Mouse (Mus musculus): ENCODE results near the gene Acsbg2. TPM values are rescaled to one million over a fixed set of nuclear protein-coding genes. Genes with fewer than 3 reads are reported as not detected.
A peak's percentile ranks its signal among the peaks of the same experiment; 100 is the strongest.

The Acsbg2 gene
- polyA plus RNA-seq, 1 experiment from 2014 or later = not detected

DNA sequence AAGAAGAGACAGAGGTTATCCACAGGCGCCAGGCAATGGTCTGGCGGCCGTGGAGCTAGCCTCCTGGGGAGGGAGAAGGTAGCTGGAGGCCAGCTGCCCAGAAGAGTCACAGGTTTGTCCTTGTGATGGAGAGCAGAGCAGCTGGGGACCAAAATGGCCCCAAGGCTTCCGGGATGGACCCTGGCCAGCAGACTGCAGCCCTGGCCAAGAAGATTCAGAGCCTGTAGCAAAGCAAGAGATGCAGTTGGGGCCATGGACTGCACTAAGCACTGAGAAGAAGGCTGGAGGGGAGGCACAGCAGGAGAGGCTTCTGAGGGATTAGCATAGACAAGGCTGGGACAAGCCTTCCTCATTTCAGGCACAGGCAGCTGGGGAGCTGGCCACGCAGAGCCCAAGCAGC, 28.5 kb upstream of the Acsbg2 start:
- Histone ChIP-seq H3K9ac (ENCODE audit: low read depth, low read length) (no peak overlapping the region), H3K27ac (ENCODE audit: low read depth, low read length) (no peak overlapping the region), H3K27me3 (ENCODE audit: control insufficient read depth, insufficient read depth, low read length) (no peaks in the 10 kb centered on the region), H3K4me1 (ENCODE audit: control insufficient read depth, insufficient read depth, low read length) (no peaks in the 10 kb centered on the region), H3K36me3 (ENCODE audit: control insufficient read depth, insufficient read depth, low read length) (peaks cover 84% of the 10 kb centered on the region), H3K4me2 (replicated peaks; ENCODE audit: low read depth, low read length) (no peak overlapping the region), H3K9me3 (ENCODE audit: control insufficient read depth, low read length) (no peaks in the 10 kb centered on the region), H3K4me3 (ENCODE audit: low read length) (no peak overlapping the region)
- 90% methylated on average over 5 of the region's 5 CpGs for whole genome bisulfite sequencing
- no peak for ATAC-seq (ENCODE audit: low FRiP score, low TSS enrichment)

DNA sequence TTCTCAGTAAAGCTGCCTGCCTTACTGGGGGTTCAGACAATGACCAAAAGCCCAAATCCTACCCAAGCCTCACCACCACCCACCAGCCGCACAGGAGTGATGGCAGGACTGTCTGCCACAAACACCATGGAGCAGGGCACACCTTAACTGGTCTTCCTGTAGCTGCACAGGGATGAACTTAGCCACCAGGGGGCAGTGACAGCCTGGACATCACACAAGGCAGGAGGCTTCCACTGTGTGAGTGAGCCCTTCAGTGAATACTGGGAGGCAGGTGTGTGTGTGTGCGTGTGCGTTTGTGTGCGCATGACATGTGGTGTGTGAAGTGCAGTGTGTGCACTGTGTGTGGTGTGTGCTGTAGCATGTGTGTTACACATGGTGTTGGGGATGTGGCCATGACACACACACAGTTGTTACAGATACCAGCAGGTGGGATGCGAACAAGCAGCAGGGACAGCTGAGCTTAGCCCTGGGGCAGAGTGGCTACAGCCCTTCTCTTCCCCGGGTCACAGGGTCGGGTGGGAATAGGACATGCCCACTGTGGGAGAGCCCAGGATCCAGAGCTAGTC, 23.5 kb upstream of the Acsbg2 start:
- H3K27me3 ChIP-seq (ENCODE audit: control insufficient read depth, insufficient read depth, low read length) = no peaks in the 10 kb centered on the region
- ATAC-seq (ENCODE audit: low FRiP score, low TSS enrichment) = peak; percentile 69
- 86% methylated on average over 7 of the region's 7 CpGs for WGBS

DNA sequence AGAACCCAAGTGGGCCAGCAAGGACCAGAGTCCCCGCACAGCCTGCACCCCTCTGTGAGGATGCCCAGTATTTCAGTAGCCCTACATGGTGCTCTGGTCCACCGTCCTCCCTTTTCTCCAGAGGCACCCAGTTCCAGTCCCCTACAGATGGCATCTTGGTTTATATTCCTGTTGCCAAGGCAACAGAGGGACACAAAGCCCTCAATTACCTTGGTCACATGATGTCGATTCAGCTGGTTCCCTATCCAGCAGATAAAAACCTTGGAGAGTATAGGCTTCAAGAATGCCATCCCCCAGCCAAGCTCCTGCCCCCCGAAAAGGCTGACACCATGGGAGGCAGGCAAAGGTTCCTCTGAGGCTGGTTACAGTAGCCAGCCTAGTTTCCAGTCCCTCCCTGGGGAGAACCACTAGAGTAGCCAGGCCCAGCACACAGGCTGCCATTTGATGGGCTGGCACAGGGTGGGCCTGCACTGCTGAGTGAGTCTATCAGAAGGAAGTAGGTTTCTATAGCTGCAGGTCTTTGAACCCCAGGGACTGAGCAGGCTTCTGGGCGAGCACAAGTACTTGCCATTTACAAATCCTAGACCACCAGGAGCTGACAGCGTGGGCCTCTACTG, 22.4 kb upstream of the Acsbg2 start:
- H3K36me3 ChIP-seq (ENCODE audit: control insufficient read depth, insufficient read depth, low read length) = peaks cover 95% of the 10 kb centered on the region
- H3K4me3 ChIP-seq (ENCODE audit: low read length) = no peak overlapping the region
- no peaks in the 10 kb centered on the region for H3K4me1 ChIP-seq (ENCODE audit: control insufficient read depth, insufficient read depth, low read length)
- ATAC-seq (ENCODE audit: low FRiP score, low TSS enrichment) = no peak
- no peak overlapping the region for H3K27ac ChIP-seq (ENCODE audit: low read depth, low read length)
- no peaks in the 10 kb centered on the region for H3K9me3 ChIP-seq (ENCODE audit: control insufficient read depth, low read length)
- no peaks in the 10 kb centered on the region for H3K27me3 ChIP-seq (ENCODE audit: control insufficient read depth, insufficient read depth, low read length)
- H3K4me2 ChIP-seq (replicated peaks; ENCODE audit: low read depth, low read length) = no peak overlapping the region
- 87% methylated on average over 6 of the region's 6 CpGs for WGBS
- no peak overlapping the region for H3K9ac ChIP-seq (ENCODE audit: low read depth, low read length)

More for the DNA sequence above, 23.5 kb upstream of the Acsbg2 start:
- H3K4me2 ChIP-seq (replicated peaks; ENCODE audit: low read depth, low read length) = no peak overlapping the region
- no peak overlapping the region for H3K4me3 ChIP-seq (ENCODE audit: low read length)
- no peak overlapping the region for H3K9ac ChIP-seq (ENCODE audit: low read depth, low read length)
- H3K4me1 ChIP-seq (ENCODE audit: control insufficient read depth, insufficient read depth, low read length) = no peaks in the 10 kb centered on the region
- H3K36me3 ChIP-seq (ENCODE audit: control insufficient read depth, insufficient read depth, low read length) = peaks cover 95% of the 10 kb centered on the region
- no peaks in the 10 kb centered on the region for H3K9me3 ChIP-seq (ENCODE audit: control insufficient read depth, low read length)
- no peak overlapping the region for H3K27ac ChIP-seq (ENCODE audit: low read depth, low read length)

DNA sequence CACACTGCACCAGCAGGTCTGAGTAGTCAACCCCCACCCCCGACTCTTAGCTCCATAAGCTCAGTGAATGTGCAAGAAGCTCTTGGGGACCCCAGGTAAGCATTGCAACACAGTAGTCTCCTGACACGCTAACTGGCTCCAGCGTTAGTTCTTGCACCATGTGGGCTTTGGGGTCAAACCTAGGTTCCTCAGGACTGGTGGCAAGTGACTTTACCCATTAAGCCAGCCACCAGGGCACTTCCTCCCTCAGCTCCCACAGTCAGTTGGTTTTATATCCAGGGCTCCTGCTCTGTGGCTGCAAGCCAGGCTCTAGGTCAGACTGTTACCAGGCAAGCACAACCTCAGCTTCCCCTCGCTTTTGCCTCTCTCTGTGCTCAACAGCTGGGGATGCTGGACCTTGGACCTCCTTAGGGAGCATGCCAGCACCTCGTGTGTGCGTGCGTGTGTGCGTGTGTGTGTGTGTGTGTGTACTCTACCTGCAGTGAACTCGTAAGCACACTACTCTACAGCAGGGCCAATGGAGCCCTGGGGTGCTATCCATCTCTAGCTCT, 21.2 kb upstream of the Acsbg2 start:
- WGBS = 93% methylated on average over 9 of the region's 9 CpGs
- Histone ChIP-seq H3K4me3 (ENCODE audit: low read length) (no peak overlapping the region), H3K4me2 (replicated peaks; ENCODE audit: low read depth, low read length) (no peak overlapping the region), H3K36me3 (ENCODE audit: control insufficient read depth, insufficient read depth, low read length) (peaks cover 88% of the 10 kb centered on the region), H3K27me3 (ENCODE audit: control insufficient read depth, insufficient read depth, low read length) (no peaks in the 10 kb centered on the region), H3K9me3 (ENCODE audit: control insufficient read depth, low read length) (no peaks in the 10 kb centered on the region), H3K4me1 (ENCODE audit: control insufficient read depth, insufficient read depth, low read length) (no peaks in the 10 kb centered on the region), H3K9ac (ENCODE audit: low read depth, low read length) (no peak overlapping the region), H3K27ac (ENCODE audit: low read depth, low read length) (no peak overlapping the region)
- ATAC-seq (ENCODE audit: low FRiP score, low TSS enrichment) = no peak

DNA sequence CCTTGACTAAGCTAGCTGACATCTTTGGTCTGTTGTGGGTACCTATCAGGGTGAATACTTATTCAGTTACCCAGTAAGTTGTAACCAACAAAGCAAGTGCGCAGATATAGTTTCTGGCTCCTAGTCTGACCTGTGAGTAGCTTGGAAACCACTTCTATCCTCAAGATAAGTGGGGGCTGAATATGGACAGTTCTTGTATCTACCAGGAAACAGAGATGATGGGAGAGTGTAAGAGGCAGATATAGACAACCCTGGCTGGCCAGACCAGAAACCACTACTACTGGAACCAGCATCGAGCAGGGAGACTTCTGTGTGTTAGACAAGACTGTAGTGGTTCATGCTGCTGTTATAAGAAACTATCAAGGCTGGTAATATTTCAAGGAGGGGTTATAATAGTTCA, 15.8 kb upstream of the Acsbg2 start:
- no peaks in the 10 kb centered on the region for H3K27me3 ChIP-seq (ENCODE audit: control insufficient read depth, insufficient read depth, low read length)
- no peak overlapping the region for H3K4me2 ChIP-seq (replicated peaks; ENCODE audit: low read depth, low read length)
- H3K27ac ChIP-seq (ENCODE audit: low read depth, low read length) = no peak overlapping the region
- no peak overlapping the region for H3K9ac ChIP-seq (ENCODE audit: low read depth, low read length)
- H3K36me3 ChIP-seq (ENCODE audit: control insufficient read depth, insufficient read depth, low read length) = peaks cover 43% of the 10 kb centered on the region
- peaks cover 8% of the 10 kb centered on the region; the same call in 1 of the 2 replicates for H3K9me3 ChIP-seq (ENCODE audit: control insufficient read depth, low read length)
- WGBS = 91% methylated on average over 2 of the region's 2 CpGs
- H3K4me1 ChIP-seq (ENCODE audit: control insufficient read depth, insufficient read depth, low read length) = no peaks in the 10 kb centered on the region
- no peak for ATAC-seq (ENCODE audit: low FRiP score, low TSS enrichment)
- H3K4me3 ChIP-seq (ENCODE audit: low read length) = no peak overlapping the region

DNA sequence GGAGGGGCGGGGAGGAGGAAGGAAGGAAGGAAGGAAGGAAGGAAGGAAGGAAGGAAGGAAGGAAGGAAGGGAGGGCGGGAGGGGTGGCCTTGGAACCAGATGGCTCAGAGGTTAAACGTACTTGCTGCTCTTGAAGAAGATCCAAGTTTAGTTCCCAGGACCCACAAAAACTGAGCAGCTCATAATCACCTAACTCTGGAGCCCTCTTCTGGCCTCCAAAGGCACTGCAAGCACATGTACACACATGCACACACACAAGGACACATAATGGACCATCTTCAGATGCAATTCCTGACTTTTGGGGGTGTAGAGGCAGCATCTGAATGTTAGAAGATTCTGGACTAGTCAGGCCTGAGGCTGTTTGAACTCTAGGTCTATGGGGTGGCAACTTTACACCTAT, 13.8 kb upstream of the Acsbg2 start:
- Histone ChIP-seq H3K4me3 (ENCODE audit: low read length) (no peak overlapping the region), H3K4me2 (replicated peaks; ENCODE audit: low read depth, low read length) (no peak overlapping the region), H3K9ac (ENCODE audit: low read depth, low read length) (no peak overlapping the region), H3K27me3 (ENCODE audit: control insufficient read depth, insufficient read depth, low read length) (no peaks in the 10 kb centered on the region), H3K4me1 (ENCODE audit: control insufficient read depth, insufficient read depth, low read length) (no peaks in the 10 kb centered on the region), H3K36me3 (ENCODE audit: control insufficient read depth, insufficient read depth, low read length) (peaks cover 23% of the 10 kb centered on the region), H3K27ac (ENCODE audit: low read depth, low read length) (no peak overlapping the region), H3K9me3 (ENCODE audit: control insufficient read depth, low read length) (peaks cover 8% of the 10 kb centered on the region; the same call in 1 of the 2 replicates)
- ATAC-seq (ENCODE audit: low FRiP score, low TSS enrichment) = no peak
- 89% methylated on average over 2 of the region's 3 CpGs for WGBS

DNA sequence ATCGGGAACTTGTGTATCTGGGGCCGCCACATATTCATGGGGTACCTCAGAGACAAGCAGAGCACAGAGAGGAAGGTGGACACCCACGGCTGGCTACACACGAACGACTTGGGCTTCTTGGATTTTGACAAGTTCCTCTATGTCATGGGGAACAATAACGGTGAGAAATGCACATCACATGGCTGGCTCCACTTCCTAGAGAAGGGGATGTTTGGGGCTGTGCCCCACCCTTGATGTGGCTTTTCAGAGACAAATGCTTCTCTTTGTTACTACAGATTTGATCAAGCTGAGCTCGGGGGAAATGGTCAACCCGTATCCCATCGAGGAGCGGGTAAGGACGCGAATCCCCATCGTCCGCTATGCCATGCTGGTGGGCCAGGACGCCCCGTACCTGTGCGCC, 10.6 kb upstream of the Acsbg2 start:
- no peak for ATAC-seq (ENCODE audit: low FRiP score, low TSS enrichment)
- Histone ChIP-seq H3K4me2 (replicated peaks; ENCODE audit: low read depth, low read length) (no peak overlapping the region), H3K27me3 (ENCODE audit: control insufficient read depth, insufficient read depth, low read length) (no peaks in the 10 kb centered on the region)

DNA sequence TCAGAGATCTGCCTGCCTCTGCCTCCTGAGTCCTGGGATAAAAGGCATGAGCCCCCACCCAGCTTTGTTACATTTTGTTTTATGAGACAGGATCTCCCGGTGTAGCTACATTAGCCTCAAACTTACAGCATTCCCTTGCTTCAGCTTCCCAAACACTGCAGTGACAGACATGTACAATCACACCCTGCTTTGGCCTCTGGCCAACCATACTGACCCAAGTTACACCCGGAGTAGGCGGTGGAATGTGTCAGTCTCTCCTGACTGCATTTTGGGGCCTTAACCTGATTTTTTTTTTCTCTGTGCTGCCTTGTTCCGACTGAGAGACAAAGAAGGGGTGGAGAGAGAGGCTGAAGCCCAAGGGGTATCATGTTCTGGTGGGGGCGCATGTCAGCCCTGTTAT, 10.1 kb upstream of the Acsbg2 start:
- no peak overlapping the region for H3K4me3 ChIP-seq (ENCODE audit: low read length)
- H3K9ac ChIP-seq (ENCODE audit: low read depth, low read length) = no peak overlapping the region
- peaks cover 2% of the 10 kb centered on the region; the same call in 1 of the 2 replicates for H3K36me3 ChIP-seq (ENCODE audit: control insufficient read depth, insufficient read depth, low read length)
- H3K4me1 ChIP-seq (ENCODE audit: control insufficient read depth, insufficient read depth, low read length) = no peaks in the 10 kb centered on the region
- H3K27ac ChIP-seq (ENCODE audit: low read depth, low read length) = no peak overlapping the region
- no peak overlapping the region for H3K4me2 ChIP-seq (replicated peaks; ENCODE audit: low read depth, low read length)
- no peak for ATAC-seq (ENCODE audit: low FRiP score, low TSS enrichment)
- 55% methylated on average over 5 of the region's 5 CpGs for WGBS
- H3K9me3 ChIP-seq (ENCODE audit: control insufficient read depth, low read length) = peaks cover 8% of the 10 kb centered on the region; the same call in 1 of the 2 replicates
- H3K27me3 ChIP-seq (ENCODE audit: control insufficient read depth, insufficient read depth, low read length) = no peaks in the 10 kb centered on the region

More for the DNA sequence above, 10.6 kb upstream of the Acsbg2 start:
- Histone ChIP-seq H3K9ac (ENCODE audit: low read depth, low read length) (no peak overlapping the region), H3K27ac (ENCODE audit: low read depth, low read length) (no peak overlapping the region), H3K9me3 (ENCODE audit: control insufficient read depth, low read length) (peaks cover 8% of the 10 kb centered on the region; the same call in 1 of the 2 replicates), H3K4me1 (ENCODE audit: control insufficient read depth, insufficient read depth, low read length) (no peaks in the 10 kb centered on the region), H3K4me3 (ENCODE audit: low read length) (no peak overlapping the region), H3K36me3 (ENCODE audit: control insufficient read depth, insufficient read depth, low read length) (peaks cover 5% of the 10 kb centered on the region; the same call in 1 of the 2 replicates)
- 90% methylated on average over 17 of the region's 17 CpGs for WGBS

DNA sequence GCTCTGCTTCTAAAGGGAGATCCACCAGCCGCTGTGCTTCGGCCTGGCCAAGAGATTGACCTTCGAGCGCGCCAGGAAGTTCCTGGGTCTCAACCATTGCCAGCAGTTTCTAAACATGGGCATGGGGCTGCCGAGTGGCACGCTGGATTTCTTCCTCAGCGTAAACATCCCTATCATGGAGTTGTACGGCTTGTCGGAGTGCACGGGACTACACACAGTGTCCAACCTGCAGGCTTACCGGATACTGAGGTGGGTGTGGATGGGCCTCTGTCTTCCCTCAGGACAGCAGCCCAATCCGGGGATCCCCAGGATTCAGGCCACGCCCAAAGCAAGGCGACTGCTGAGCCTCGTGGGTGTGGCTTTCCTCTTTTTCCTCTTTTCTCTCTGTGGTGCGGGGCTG, 9.4 kb upstream of the Acsbg2 start:
- ATAC-seq (ENCODE audit: low FRiP score, low TSS enrichment) = no peak
- H3K4me2 ChIP-seq (replicated peaks; ENCODE audit: low read depth, low read length) = no peak overlapping the region

More for the DNA sequence above, 9.4 kb upstream of the Acsbg2 start:
- Histone ChIP-seq H3K4me3 (ENCODE audit: low read length) (no peak overlapping the region), H3K36me3 (ENCODE audit: control insufficient read depth, insufficient read depth, low read length) (no peaks in the 10 kb centered on the region), H3K4me1 (ENCODE audit: control insufficient read depth, insufficient read depth, low read length) (no peaks in the 10 kb centered on the region), H3K27ac (ENCODE audit: low read depth, low read length) (no peak overlapping the region), H3K9ac (ENCODE audit: low read depth, low read length) (no peak overlapping the region), H3K27me3 (ENCODE audit: control insufficient read depth, insufficient read depth, low read length) (no peaks in the 10 kb centered on the region), H3K9me3 (ENCODE audit: control insufficient read depth, low read length) (peaks cover 6% of the 10 kb centered on the region; the same call in 1 of the 2 replicates)
- 52% methylated on average over 17 of the region's 17 CpGs for WGBS
